Comparison of ENCODE assay signal across 10 mouse cellular contexts in the genomic region with DNA sequence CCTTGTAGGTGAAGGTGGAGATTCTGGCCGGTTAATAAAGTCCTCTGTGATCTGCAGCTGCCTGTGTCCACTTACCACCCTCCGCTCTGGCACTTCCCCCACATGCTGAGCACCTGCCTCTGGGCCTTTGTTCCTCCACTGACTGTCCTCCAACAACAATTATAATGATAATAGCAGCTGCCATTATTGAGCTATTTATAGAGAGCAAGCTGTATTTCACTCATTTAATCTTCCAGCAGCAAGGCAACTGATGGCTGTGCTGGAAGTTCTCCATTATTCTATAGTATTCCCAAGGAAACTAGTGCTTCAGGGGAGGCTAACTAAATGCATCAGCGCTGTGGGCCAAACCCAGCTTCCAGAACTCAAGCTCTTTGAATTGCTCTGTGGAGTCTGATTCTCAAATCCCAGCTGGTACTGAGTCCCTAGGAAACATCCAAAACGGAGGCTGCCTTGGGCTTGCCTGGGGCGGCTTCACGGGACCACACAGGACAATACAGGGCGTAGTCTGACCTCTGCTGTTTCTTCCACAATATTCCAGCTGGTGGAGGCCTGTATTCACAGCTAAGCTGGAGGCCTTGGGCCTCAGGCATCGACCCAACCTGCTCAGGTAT.
DNase-seq lines count a peak whose midpoint lies in the region; TF ChIP-seq lines count a peak whose summit lies in the region.
"Had no signal": no experiment of that assay in that cellular context is flagged by ENCODE, and none has a peak within 500 bp of the region (broad histone marks: within the 10 kb centered on the region; RNA-seq: fewer than 3 reads in every experiment).

No protein-coding gene starts in this region.

- in situ Hi-C loops in CH12.LX (cut with MboI; ENCODE audit: low pct_ligation_motif_present, low pct_unique_long_range_greater_than_20kb, low sequenced_read_pairs): no loop called here

- TF ChIP-seq EP300 in CH12.LX (IDR thresholded peaks at IDR 0.05; ENCODE audit: low read length): no peak

- peak; percentile 25 for TF ChIP-seq RAD21 in CH12.LX (IDR thresholded peaks at IDR 0.05; ENCODE audit: low read depth, low read length)

- no peak overlapping the region for H3K4me2 ChIP-seq in CH12.LX (ENCODE audit: insufficient read depth, low read depth, poor library complexity, severe bottlenecking)

- no peak overlapping the region for H3K9ac ChIP-seq in CH12.LX (ENCODE audit: insufficient read depth, low read depth)

- DNase-seq in cerebellum, postnatal 10 days: peak; percentile 35 to 46
- no peak for DNase-seq in cerebellum, adult 9-10 months
- DNase-seq in CH12.LX (ENCODE audit: extremely low read depth): no peak
- peak; percentile 33 for DNase-seq in forebrain, embryonic 10.5 days (ENCODE audit: extremely low spot score, low spot score)
- DNase-seq in midbrain, embryonic 10.5 days (ENCODE audit: low spot score): peak; percentile 45
- no peak for DNase-seq in layer of hippocampus, adult 18-20 months (ENCODE audit: low spot score in 2 of 2)
- DNase-seq in urinary bladder, adult 2 months (ENCODE audit: low spot score): no peak
- no peak for DNase-seq in frontal cortex, postnatal 25 days (ENCODE audit: low spot score in 2 of 2)
- DNase-seq: B cell, adult 2 months; liver had no signal

- no peaks in the 10 kb centered on the region for H3K79me2 ChIP-seq in CH12.LX (replicated peaks; ENCODE audit: control insufficient read depth, extremely low read depth, insufficient read depth, poor library complexity, severe bottlenecking)

- H3K4me1 ChIP-seq in CH12.LX (ENCODE audit: control insufficient read depth in 1 of 2, insufficient read depth in 2 of 2): peaks cover 5 to 25% of the 10 kb centered on the region in 2 experiments; a peak in 2 of 4 replicates
- H3K4me1 ChIP-seq in forebrain, embryonic 10.5 days: peaks cover 22% of the 10 kb centered on the region
- H3K4me1 ChIP-seq in midbrain, embryonic 10.5 days: peaks cover 26% of the 10 kb centered on the region

- peaks cover 0 to 26% of the 10 kb centered on the region in 2 experiments for H3K36me3 ChIP-seq in CH12.LX (replicated peaks in 1 of 2; ENCODE audit: control insufficient read depth in 1 of 2, insufficient read depth in 1 of 2, low read length in 1 of 2)
- H3K36me3 ChIP-seq in forebrain, embryonic 10.5 days (replicated peaks): no peaks in the 10 kb centered on the region
- no peaks in the 10 kb centered on the region for H3K36me3 ChIP-seq in midbrain, embryonic 10.5 days

- peak in 1 of 2 experiments; percentile 9; a peak in 1 of 4 replicates for TF ChIP-seq CTCF in CH12.LX (conservative IDR thresholded peaks at IDR 0.05 in 1 of 2, IDR thresholded peaks at IDR 0.05 in 1 of 2; ENCODE audit: low read depth in 2 of 2, low read length in 2 of 2)

- no peak for TF ChIP-seq POLR2A in CH12.LX (IDR thresholded peaks at IDR 0.05; ENCODE audit: low read depth, low read length)

- WGBS in forebrain, embryonic 10.5 days: 12% methylated on average over 8 of the region's 8 CpGs
- 19% methylated on average over 8 of the region's 8 CpGs for WGBS in midbrain, embryonic 10.5 days

- H3K27me3 ChIP-seq in CH12.LX (replicated peaks): no peaks in the 10 kb centered on the region
- no peaks in the 10 kb centered on the region for H3K27me3 ChIP-seq in forebrain, embryonic 10.5 days (ENCODE audit: poor library complexity, severe bottlenecking)
- H3K27me3 ChIP-seq in midbrain, embryonic 10.5 days (ENCODE audit: low read depth, poor library complexity, severe bottlenecking): no peaks in the 10 kb centered on the region

- dilution Hi-C loops in CH12.LX (cut with MboI; ENCODE audit: extremely low pct_ligation_motif_present, extremely low pct_unique_long_range_greater_than_20kb, low sequenced_read_pairs): no loop called here

- H3K27ac ChIP-seq in CH12.LX (ENCODE audit: insufficient read depth, low read depth): no peak overlapping the region
- H3K27ac ChIP-seq in forebrain, embryonic 10.5 days: peak overlapping the region; percentile 67
- peak overlapping the region; percentile 78 for H3K27ac ChIP-seq in midbrain, embryonic 10.5 days (replicated peaks)

- no peaks in the 10 kb centered on the region for H3K9me3 ChIP-seq in CH12.LX (replicated peaks; ENCODE audit: low read length)
- no peaks in the 10 kb centered on the region for H3K9me3 ChIP-seq in forebrain, embryonic 10.5 days
- no peaks in the 10 kb centered on the region for H3K9me3 ChIP-seq in midbrain, embryonic 10.5 days (replicated peaks)

- no peak overlapping the region for H3K4me3 ChIP-seq in CH12.LX (replicated peaks in 1 of 3; ENCODE audit: low read depth in 2 of 3, low read length in 2 of 3, poor library complexity in 1 of 3)
- H3K4me3 ChIP-seq in forebrain, embryonic 10.5 days: no peak overlapping the region
- no peak overlapping the region for H3K4me3 ChIP-seq in midbrain, embryonic 10.5 days

TF ChIP-seq in CH12.LX, 34 proteins besides CTCF, POLR2A, EP300 and RAD21:
- TF ChIP-seq SMC3 (IDR thresholded peaks at IDR 0.05; ENCODE audit: low read depth, low read length): peak; percentile 17
- TF ChIP-seq IRF4 (IDR thresholded peaks at IDR 0.05; ENCODE audit: low read depth, low read length): no peak
- no peak for TF ChIP-seq RCOR1 (conservative IDR thresholded peaks at IDR 0.05; ENCODE audit: low read depth, low read length)
- no peak for TF ChIP-seq MAZ (IDR thresholded peaks at IDR 0.05; ENCODE audit: low read depth, low read length)

Comparison
In these comparisons a context has a peak if more than half of its experiments do, and no peak if none do; other contexts are left out.
1. DNase-seq: peak in cerebellum, postnatal 10 days (2 of 2), forebrain, embryonic 10.5 days (single experiment) and midbrain, embryonic 10.5 days (single experiment); none in cerebellum, adult 9-10 months (single experiment), CH12.LX (single experiment), layer of hippocampus, adult 18-20 months (0 of 2), urinary bladder, adult 2 months (single experiment) and frontal cortex, postnatal 25 days (0 of 2).